8 mouse cellular contexts compared by ENCODE assay signal in the genomic region with DNA sequence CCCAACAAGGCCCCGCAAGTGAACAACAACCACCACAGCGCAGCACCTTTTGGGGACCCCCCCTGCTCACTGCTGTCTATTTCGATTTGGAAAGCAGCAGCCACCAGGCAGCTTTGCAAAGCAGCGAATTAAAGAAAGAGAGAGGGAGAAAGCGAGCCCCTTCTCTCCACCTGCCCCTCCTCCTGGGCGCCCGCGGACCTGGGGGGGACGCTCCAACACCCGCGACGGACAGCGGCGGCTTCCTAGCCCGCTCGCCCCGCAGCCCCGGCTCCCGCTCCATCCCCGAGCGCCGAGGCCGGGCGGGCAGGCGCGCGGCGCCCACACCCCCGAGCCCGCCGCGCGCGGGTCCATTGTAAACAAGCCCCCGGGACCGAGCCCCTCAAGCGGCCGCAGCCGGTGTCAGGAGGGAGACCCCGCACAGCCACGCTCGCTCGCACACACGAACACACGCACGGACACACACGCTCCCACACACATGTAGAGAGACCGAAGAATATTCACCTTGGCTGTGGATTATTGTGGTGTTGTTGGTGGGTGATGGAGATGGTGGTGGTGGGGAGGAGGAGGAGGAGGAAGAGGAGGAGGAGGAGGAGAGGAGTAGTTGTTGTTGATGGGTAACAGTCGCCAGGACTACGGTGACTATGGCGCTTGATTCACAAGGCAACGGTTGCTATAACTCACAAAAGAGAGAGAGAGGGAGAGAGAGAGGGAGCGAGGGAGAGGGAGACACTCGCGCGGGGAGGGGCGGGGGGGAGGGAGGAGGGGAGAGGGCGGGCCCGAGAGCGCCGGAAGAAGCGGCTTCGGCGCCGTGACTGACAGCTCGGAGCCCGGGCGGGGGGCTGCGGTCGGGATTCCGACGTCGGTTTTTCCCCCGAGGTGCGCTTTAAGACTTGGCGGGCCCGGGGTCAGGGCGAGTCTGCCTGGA. TPM values are rescaled to one million over a fixed set of nuclear protein-coding genes. Genes with fewer than 3 reads are reported as not detected.
DNase-seq lines count a peak whose midpoint lies in the region; ATAC-seq and TF ChIP-seq lines count a peak whose summit lies in the region.

A gene (minus strand): TSS at position 696 of the 925 bp plus-strand sequence.

- peak within 1 kb of the TSS; percentile 84 to 89 for H3K4me3 ChIP-seq in MEL (ENCODE audit: control insufficient read depth in 1 of 2, insufficient read depth in 1 of 2, low read depth in 2 of 2, low read length in 2 of 2)
- peak within 1 kb of the TSS; percentile 77 for H3K4me3 ChIP-seq in forebrain, embryonic 12.5 days (replicated peaks)
- peak within 1 kb of the TSS; percentile 75 for H3K4me3 ChIP-seq in lung, embryonic 14.5 days (ENCODE audit: low read depth, low read length)
- H3K4me3 ChIP-seq in olfactory bulb, adult 2 months (ENCODE audit: insufficient read depth, low read depth, low read length): peak within 1 kb of the TSS; percentile 92
- peak within 1 kb of the TSS; percentile 93 for H3K4me3 ChIP-seq in thymus, adult 2 months (ENCODE audit: control insufficient read depth, insufficient read depth, low read length)

- DNase-seq in MEL (ENCODE audit: low read depth, low spot score): peak; percentile 87
- peak; percentile 58 for DNase-seq in c-Kit-positive CD71-negative TER-119-negative erythroid progenitor cells, embryonic 14.5 days (ENCODE audit: low read depth)
- DNase-seq in heart, postnatal 25 days (ENCODE audit: low spot score): peak; percentile 13
- peak; percentile 23 to 49 for DNase-seq in layer of hippocampus, adult 18-20 months (ENCODE audit: low spot score in 2 of 2)
- peak; percentile 89 for DNase-seq in lung, embryonic 14.5 days
- DNase-seq in thymus, adult 2 months: peak; percentile 64

- no peaks in the 10 kb centered on the region for H3K27me3 ChIP-seq in MEL (ENCODE audit: control insufficient read depth in 1 of 2, insufficient read depth in 2 of 2, low read length in 2 of 2)
- H3K27me3 ChIP-seq in forebrain, embryonic 12.5 days: no peaks in the 10 kb centered on the region
- no peaks in the 10 kb centered on the region for H3K27me3 ChIP-seq in lung, embryonic 14.5 days (ENCODE audit: insufficient read depth, low read length)
- H3K27me3 ChIP-seq in thymus, adult 2 months (ENCODE audit: control insufficient read depth, insufficient read depth, low read length): no peaks in the 10 kb centered on the region

- TF ChIP-seq EP300 in MEL (IDR thresholded peaks at IDR 0.05; ENCODE audit: low read depth in 1 of 2, low read length in 2 of 2): no peak

- TF ChIP-seq POLR2A in MEL (IDR thresholded peaks at IDR 0.05; ENCODE audit: control insufficient read depth in 1 of 2, insufficient read depth in 1 of 2, low read depth in 1 of 2, low read length in 2 of 2, poor library complexity in 1 of 2): no peak
- no peak for TF ChIP-seq POLR2A in olfactory bulb, adult 2 months (IDR thresholded peaks at IDR 0.05; ENCODE audit: insufficient read depth, low read depth, low read length)
- TF ChIP-seq POLR2A in thymus, adult 2 months (IDR thresholded peaks at IDR 0.05; ENCODE audit: control insufficient read depth, extremely low read depth, insufficient read depth, low read length, poor library complexity): 0 out of 2 replicates have a peak, but pooled peaks have one; percentile 25

- TF ChIP-seq CTCF in MEL (IDR thresholded peaks at IDR 0.05 in 2 of 3, conservative IDR thresholded peaks at IDR 0.05 in 1 of 3; ENCODE audit: control insufficient read depth in 1 of 3, insufficient read depth in 1 of 3, low read depth in 2 of 3, low read length in 3 of 3, poor library complexity in 1 of 3, severe bottlenecking in 1 of 3): no peak
- TF ChIP-seq CTCF in lung, embryonic 14.5 days (IDR thresholded peaks at IDR 0.05; ENCODE audit: low read depth): no peak
- no peak for TF ChIP-seq CTCF in olfactory bulb, adult 2 months (IDR thresholded peaks at IDR 0.05; ENCODE audit: insufficient read depth, low read depth, low read length)
- TF ChIP-seq CTCF in thymus, adult 2 months (IDR thresholded peaks at IDR 0.05; ENCODE audit: borderline replicate concordance, control insufficient read depth, extremely low read depth, insufficient read depth, low read length, poor library complexity): peak; percentile 11; the same call in 1 of the 2 replicates

- H3K36me3 ChIP-seq in MEL (ENCODE audit: control insufficient read depth in 1 of 2, insufficient read depth in 2 of 2, low read length in 2 of 2): peaks cover 0 to 8% of the 10 kb centered on the region in 2 experiments; a peak in 2 of 4 replicates
- no peaks in the 10 kb centered on the region for H3K36me3 ChIP-seq in forebrain, embryonic 12.5 days (replicated peaks)
- no peaks in the 10 kb centered on the region for H3K36me3 ChIP-seq in lung, embryonic 14.5 days (ENCODE audit: insufficient read depth)
- H3K36me3 ChIP-seq in thymus, adult 2 months (ENCODE audit: control insufficient read depth, insufficient read depth, low read length): no peaks in the 10 kb centered on the region

- TF ChIP-seq RAD21 in MEL (IDR thresholded peaks at IDR 0.05; ENCODE audit: low read depth, low read length): no peak

- peaks cover 3 to 4% of the 10 kb centered on the region in 2 experiments; a peak in 2 of 4 replicates for H3K4me1 ChIP-seq in MEL (ENCODE audit: control insufficient read depth in 1 of 2, insufficient read depth in 2 of 2, low read length in 2 of 2)
- peaks cover 9% of the 10 kb centered on the region for H3K4me1 ChIP-seq in forebrain, embryonic 12.5 days
- H3K4me1 ChIP-seq in lung, embryonic 14.5 days (ENCODE audit: insufficient read depth): no peaks in the 10 kb centered on the region; the same call in 1 of the 2 replicates
- H3K4me1 ChIP-seq in olfactory bulb, adult 2 months (ENCODE audit: control insufficient read depth, insufficient read depth, low read length): 0 out of 2 replicates have a peak, but pooled peaks cover 2% of the 10 kb centered on the region
- H3K4me1 ChIP-seq in thymus, adult 2 months (replicated peaks; ENCODE audit: control insufficient read depth, insufficient read depth, low read length): peaks cover 5% of the 10 kb centered on the region

- peak within 1 kb of the TSS; percentile 63 for H3K4me2 ChIP-seq in forebrain, embryonic 12.5 days
- H3K4me2 ChIP-seq in lung, embryonic 14.5 days: peak within 1 kb of the TSS; percentile 85

- peak; percentile 86 for ATAC-seq in forebrain, embryonic 12.5 days (ENCODE audit: low FRiP score)
- peak; percentile 86 for ATAC-seq in lung, embryonic 14.5 days (ENCODE audit: insufficient read depth)

- peak within 1 kb of the TSS; percentile 97 for H3K27ac ChIP-seq in MEL (ENCODE audit: control insufficient read depth, low read depth, low read length)
- H3K27ac ChIP-seq in forebrain, embryonic 12.5 days: peak within 1 kb of the TSS; percentile 100
- peak within 1 kb of the TSS; percentile 100 for H3K27ac ChIP-seq in lung, embryonic 14.5 days (ENCODE audit: low read depth)
- peak within 1 kb of the TSS; percentile 100 for H3K27ac ChIP-seq in olfactory bulb, adult 2 months (ENCODE audit: insufficient read depth, low read depth, low read length)
- peak within 1 kb of the TSS; percentile 96 for H3K27ac ChIP-seq in thymus, adult 2 months (ENCODE audit: control insufficient read depth, insufficient read depth, low read length)

- WGBS in forebrain, embryonic 12.5 days: under 1% methylated on average over 76 of the region's 78 CpGs
- WGBS in lung, embryonic 14.5 days: under 1% methylated on average over 72 of the region's 78 CpGs
- WGBS in olfactory bulb, adult 2 months: under 1% methylated on average over 75 of the region's 78 CpGs
- WGBS in thymus, adult 2 months: 1% methylated on average over 77 of the region's 78 CpGs

- peaks cover 19% of the 10 kb centered on the region for H3K79me2 ChIP-seq in MEL (ENCODE audit: control insufficient read depth, insufficient read depth, low read length, poor library complexity)

- H3K9ac ChIP-seq in MEL (ENCODE audit: control insufficient read depth, low read depth, low read length, poor library complexity, severe bottlenecking): peak within 1 kb of the TSS; percentile 97
- peak within 1 kb of the TSS; percentile 97 for H3K9ac ChIP-seq in forebrain, embryonic 12.5 days
- peak within 1 kb of the TSS; percentile 92 for H3K9ac ChIP-seq in lung, embryonic 14.5 days

- intact Hi-C loops in heart, postnatal 25 days (cut with DNase I): no loop called here

- H3K9me3 ChIP-seq in MEL (replicated peaks; ENCODE audit: insufficient read depth, low read length): no peaks in the 10 kb centered on the region
- no peaks in the 10 kb centered on the region for H3K9me3 ChIP-seq in forebrain, embryonic 12.5 days
- no peaks in the 10 kb centered on the region for H3K9me3 ChIP-seq in lung, embryonic 14.5 days (ENCODE audit: low read depth, low read length)

TF ChIP-seq in MEL, 35 proteins besides CTCF, POLR2A, EP300 and RAD21 (continues in another document):
- TF ChIP-seq MEF2A (IDR thresholded peaks at IDR 0.05; ENCODE audit: extremely low read depth, insufficient replicate concordance, low read depth, low read length, poor library complexity, severe bottlenecking): no peak
- TF ChIP-seq MXI1 (IDR thresholded peaks at IDR 0.05; ENCODE audit: low read depth, low read length): peak; percentile 79
- TF ChIP-seq RCOR1 (IDR thresholded peaks at IDR 0.05; ENCODE audit: low read depth, low read length): no peak
- peak; percentile 77; the same call in 1 of the 2 replicates for TF ChIP-seq MAZ (IDR thresholded peaks at IDR 0.05; ENCODE audit: low read depth, low read length)
- no peak for TF ChIP-seq E2F4 (IDR thresholded peaks at IDR 0.05; ENCODE audit: borderline replicate concordance, low read depth, low read length)
- TF ChIP-seq POLR2AphosphoS5 (IDR thresholded peaks at IDR 0.05; ENCODE audit: borderline replicate concordance, low read depth, low read length): no peak
- no peak for TF ChIP-seq SMC3 (IDR thresholded peaks at IDR 0.05; ENCODE audit: low read depth, low read length)
- 0 out of 2 replicates have a peak, but pooled peaks have one; percentile 34 for TF ChIP-seq CHD1 (IDR thresholded peaks at IDR 0.05; ENCODE audit: low read depth, low read length)
- TF ChIP-seq ZC3H11A (IDR thresholded peaks at IDR 0.05; ENCODE audit: low read depth, low read length): no peak
- peak; percentile 63; the same call in 1 of the 2 replicates for TF ChIP-seq ELF1 (IDR thresholded peaks at IDR 0.05; ENCODE audit: low read depth, low read length)
- no peak for TF ChIP-seq GABPA (IDR thresholded peaks at IDR 0.05; ENCODE audit: low read depth, low read length)

RNA-seq across cellular contexts. Expression of the gene that starts here (rescaled TPM):
- 1.1 and 1.7 TPM in 2 replicates for total RNA-seq in MEL (2012; rRNA removed)
- 10 to 100 TPM in 1 of 2 experiments, 1 to 10 TPM in 1; 1.8 to 62.0 TPM for polyA plus RNA-seq in MEL (2012; ENCODE audit: insufficient read depth in 1 of 2, insufficient read length in 2 of 2, low read depth in 1 of 2, low replicate concordance in 2 of 2, missing spikeins in 1 of 2)
- 34.2 and 36.6 TPM in 2 replicates for polyA plus RNA-seq in forebrain, embryonic 12.5 days (2016; fragmentation: Nextera tagmentation; extraction: Ambion mirVana)
- total RNA-seq in heart, postnatal 25 days (2021): 1 to 10 TPM; 4.1 to 6.7 TPM
- 100 to 1,000 TPM; 108 to 117 TPM for total RNA-seq in layer of hippocampus, adult 18-20 months (2021)
- polyA plus RNA-seq in lung, embryonic 14.5 days (2014; fragmentation: Nextera tagmentation; extraction: Ambion mirVana): 14.8 and 15.2 TPM in 2 replicates
- not detected in 2 replicates for polyA plus RNA-seq in olfactory bulb, adult 2 months (2012; ENCODE audit: insufficient read depth, insufficient read length, low replicate concordance, missing spikeins)
- 7.0 and 7.5 TPM in 2 replicates for polyA plus RNA-seq in thymus, adult 2 months (2012; rRNA removed)

Comparison
In these comparisons a context has a peak if more than half of its experiments do, and no peak if none do; other contexts are left out.
1. Peak in every context shown above with its lines: DNase-seq, ATAC-seq, H3K4me3 ChIP-seq and H3K27ac ChIP-seq.
2. RNA of the gene that starts here (total RNA-seq): 108 to 117 TPM in layer of hippocampus, adult 18-20 months; 4.1 to 6.7 TPM in heart, postnatal 25 days and 1.1 to 1.7 TPM in MEL; every median in the first group is over 10 times any median in the second.
3. DNase-seq: peak in every context shown above with its lines; median percentile 89 in lung, embryonic 14.5 days; 87 in MEL; 64 in thymus, adult 2 months; 58 in c-Kit-positive CD71-negative TER-119-negative erythroid progenitor cells, embryonic 14.5 days; 36 in layer of hippocampus, adult 18-20 months; 13 in heart, postnatal 25 days.